Mouse (Mus musculus) regulatory T cell (primary cell): ENCODE measurements around the gene Asxl2.
"Not testable (repeated sequence)": the region's sequence is repeated elsewhere in the genome, so short reads cannot be mapped to it uniquely, and the experiment has no call there.

Source experiments
- in situ Hi-C: fragments of 300-600 bp; cut with MboI, MseI; formaldehyde crosslinking; loops from one replicate; pipeline ENCODE4 v1.15.1; 2025; ENCODE audit warnings: high pct_unique_total_duplicates

Gene Asxl2

GRCm38 (mm10) chr12:3427067-3427889 is 621 bp downstream of the Asxl2 start:
- in situ Hi-C loops: loop anchor here (10.0 kb wide), 1 partner anchor 1478 kb away; the partner anchor contains the start of gene Ubxn2a

DNA sequence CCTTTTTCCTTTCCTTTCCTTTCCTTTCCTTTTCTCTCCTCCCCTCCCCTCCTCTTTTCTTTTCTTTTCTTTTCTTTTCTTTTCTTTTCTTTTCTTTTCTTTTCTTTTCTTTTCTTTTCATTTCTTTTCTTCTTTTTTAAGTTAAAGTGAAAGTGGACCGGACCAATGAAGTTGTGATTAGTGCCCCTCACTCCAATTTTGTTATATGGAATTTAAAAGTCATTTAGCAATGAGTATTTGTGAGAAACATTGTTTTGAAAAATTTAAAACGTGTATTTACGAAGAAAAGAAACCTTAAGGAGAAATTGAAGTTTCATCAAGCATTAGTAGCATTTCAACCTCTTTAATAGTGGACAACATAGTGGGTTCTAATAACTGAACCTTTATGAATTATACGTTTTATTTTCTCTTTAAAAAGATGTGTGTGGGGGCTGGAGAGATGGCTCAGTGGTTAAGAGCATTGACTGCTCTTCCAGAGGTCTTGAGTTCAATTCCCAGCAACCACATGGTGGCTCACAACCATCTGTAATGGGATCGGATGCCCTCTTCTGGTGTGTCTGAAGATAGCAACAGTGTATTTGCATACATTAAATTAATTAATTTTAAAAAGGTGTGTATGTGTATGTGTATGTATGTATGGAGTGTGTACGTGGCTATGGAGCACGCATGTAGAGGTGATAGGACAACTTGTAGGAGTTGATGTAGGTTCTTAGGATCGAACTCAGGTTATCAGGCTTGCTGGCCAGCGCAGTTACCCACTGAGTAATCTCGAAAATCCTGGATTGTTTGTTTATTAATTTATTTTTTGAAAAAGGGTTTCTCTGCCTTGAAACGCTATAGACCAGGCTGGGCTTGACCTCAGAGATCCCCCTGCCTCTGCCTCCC is 1.5 kb downstream of the Asxl2 start:
- in situ Hi-C loops: loop anchor here (10.0 kb wide), 1 partner anchor 1477 kb away; the partner anchor contains the start of gene Ubxn2a

DNA sequence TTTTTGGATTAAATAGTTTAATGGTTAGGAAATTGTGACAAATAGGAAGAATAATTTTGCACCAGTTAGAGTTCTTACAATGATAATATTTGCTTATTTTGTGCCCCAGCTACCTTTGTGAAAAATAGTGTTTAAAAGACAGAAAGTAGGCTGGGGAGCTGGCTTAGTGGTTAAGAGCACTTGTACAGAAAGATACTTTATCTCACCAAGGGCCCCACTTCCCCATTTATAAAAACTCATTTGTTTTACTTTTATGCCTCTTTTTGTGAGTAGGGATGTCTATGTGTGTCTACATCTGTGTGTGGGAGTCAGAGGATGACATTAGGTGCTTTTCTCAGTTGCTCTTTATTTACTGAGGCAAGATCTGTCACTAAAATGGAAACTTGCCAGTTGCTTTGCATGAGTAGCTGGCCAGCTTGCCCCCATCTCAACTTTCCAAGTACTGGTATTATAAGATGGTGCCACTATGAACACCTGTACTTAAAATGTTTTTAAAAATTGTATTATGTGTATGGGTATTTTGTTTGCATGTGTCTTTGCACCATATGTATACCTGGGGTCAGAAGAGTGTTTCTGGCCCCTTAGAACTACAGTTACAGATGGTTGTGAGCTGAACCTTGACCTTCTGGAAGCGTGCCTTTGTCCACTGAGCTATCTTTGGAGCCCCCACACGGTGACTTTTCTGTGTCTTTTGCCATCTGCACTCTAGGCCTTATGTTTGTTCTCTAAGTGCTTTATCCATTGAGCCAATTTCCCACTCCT is 3.2 kb downstream of the Asxl2 start:
- in situ Hi-C loops: loop anchor here (10.0 kb wide), 1 partner anchor 1475 kb away; the partner anchor contains the start of gene Ubxn2a

DNA sequence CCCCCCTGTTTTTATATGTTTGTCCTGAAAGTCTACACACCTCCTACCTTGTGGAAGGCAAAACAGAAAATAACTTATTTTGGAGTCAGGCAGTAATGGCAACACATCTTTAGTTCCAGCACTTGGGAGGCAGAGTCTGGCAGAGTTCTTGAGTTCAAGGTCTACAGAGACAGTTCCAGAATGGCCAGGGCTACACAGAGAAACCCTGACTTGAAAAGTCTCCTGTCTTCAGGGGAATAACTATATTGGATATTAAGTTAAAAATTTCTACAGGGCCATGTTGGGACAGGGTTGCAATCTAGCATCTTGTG is 3.7 kb downstream of the Asxl2 start:
- in situ Hi-C loops: no loop called here

- in situ Hi-C loops: no loop called here
Observed at GRCm38 (mm10) chr12:3430985-3431384, 4.3 kb downstream of the Asxl2 start.

DNA sequence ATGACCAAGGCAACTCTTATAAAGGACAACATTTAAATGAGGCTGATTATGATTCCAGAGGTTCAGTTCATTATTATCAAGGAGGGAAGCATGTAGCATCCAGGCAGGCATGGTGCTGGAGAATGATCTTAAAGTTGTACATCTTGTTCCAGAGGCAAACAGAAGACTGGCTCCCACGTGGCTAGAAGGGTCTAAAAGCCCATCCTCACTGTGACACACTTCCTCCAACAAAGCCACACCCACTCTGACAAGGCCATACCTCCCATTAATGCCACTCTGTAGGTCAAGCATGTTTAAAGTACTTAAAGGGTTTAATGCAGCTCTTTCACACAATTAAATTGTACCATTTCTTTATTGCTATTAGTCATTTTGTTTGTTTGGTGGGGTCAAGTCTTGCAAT is 7.1 kb downstream of the Asxl2 start:
- in situ Hi-C loops: no loop called here

DNA sequence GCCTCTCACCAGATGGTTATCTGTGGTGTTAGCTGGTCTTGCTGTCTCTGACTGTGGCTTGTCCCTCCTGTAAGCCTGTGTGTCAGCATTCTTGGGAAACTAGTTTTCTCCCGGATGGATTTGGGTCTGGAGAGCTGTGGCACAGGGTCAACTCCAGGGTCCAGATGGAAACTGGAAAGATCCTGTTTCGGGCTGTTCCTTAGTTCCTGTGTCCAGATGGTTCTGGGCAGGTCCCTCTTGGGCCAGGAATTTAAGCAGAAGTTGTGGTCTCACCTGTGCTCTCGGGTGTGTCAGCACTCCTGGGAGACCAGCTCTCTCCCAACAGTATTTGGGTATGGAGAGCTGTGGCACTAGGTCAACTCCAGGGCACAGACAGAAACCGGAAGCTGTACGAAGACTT is 9.8 kb downstream of the Asxl2 start:
- in situ Hi-C loops: no loop called here

DNA sequence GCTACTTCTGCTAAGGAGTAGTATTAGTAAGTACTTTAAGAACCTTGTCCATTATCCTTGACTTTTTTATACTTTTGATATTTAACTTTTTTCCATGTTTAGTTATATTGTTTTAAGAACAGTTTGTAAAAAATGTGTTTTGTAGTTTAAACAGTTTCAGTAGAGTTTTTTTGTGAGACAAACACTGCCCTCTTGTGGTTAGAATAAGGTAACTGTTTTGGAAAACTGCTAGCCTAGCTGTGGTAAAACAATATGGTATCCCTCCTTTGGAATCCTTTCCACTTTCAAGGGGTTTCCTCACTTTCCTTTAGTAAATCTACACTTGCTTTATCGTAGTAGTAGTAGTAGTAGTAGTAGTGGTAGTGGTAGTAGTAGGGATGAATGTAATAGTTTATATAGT is 11.2 kb downstream of the Asxl2 start:
- in situ Hi-C loops: no loop called here

DNA sequence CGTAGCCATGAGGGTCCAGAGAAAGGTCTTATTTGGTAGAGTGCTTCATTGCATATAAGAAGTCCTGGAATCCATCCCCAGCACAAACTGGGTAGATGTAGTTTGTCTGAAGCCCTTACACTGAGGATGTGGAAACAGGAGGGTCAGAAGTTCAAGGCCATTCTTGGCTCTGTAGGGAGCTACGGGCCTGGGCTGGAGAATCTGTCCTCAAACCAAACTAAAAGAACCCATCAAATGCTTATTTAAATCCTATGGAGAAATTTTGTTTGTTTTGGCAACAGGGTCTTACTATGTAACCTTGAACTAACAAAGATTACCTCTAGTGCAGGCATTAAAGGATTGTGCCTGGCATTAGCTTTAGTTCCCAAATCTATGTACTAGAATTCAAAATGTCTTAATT is 14.3 kb downstream of the Asxl2 start:
- in situ Hi-C loops: no loop called here

DNA sequence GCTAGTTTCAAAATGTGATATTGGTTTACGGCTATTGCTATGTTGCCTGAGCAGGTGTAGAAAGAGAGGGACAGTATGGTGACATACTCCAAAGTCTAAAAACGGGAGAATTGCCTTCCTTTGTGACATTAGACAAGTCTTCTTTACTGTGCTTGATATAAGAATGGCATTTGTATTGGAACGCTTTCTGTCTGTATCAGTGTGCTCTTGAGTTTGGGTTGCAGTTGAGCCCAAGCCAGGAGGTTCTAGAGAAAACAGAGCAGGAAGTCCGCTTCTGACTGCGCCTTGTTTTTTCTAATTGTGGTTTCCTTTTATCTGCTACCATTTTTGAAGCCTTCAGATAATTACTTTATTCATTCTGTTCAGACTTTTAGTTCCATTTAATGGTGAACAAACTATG is 14.7 kb downstream of the Asxl2 start:
- in situ Hi-C loops: no loop called here

GRCm38 (mm10) chr12:3453554-3453953 is 26.9 kb downstream of the Asxl2 start:
- in situ Hi-C loops: no loop called here

- in situ Hi-C loops: no loop called here
Observed at GRCm38 (mm10) chr12:3463087-3463486, 36.4 kb downstream of the Asxl2 start.

DNA sequence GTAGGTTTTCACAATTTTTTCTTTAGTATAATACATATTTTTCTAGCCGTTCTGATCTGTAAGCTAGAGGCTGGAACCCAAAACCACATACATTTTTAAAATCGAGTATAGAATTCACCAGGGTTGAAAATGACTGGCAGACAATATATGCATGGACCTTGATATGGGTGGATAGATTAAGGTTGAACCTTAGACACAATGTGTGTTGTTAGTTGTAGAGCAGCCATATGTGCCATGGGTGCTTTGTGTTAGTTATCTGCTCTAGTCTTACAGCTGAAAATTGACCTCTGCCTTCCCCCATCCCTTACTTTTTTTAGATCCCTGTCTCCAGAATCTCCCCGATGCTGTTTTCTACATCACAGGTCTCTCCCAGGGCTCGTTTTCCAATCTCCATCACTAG is 73.0 kb downstream of the Asxl2 start:
- in situ Hi-C loops: no loop called here

- in situ Hi-C loops: no loop called here
Observed at GRCm38 (mm10) chr12:3500071-3500470, 73.4 kb downstream of the Asxl2 start.

- in situ Hi-C loops: no loop called here
Observed at GRCm38 (mm10) chr12:3518665-3519297, 92.1 kb downstream of the Asxl2 start.

- in situ Hi-C loops: not testable (repeated sequence)
Observed at GRCm38 (mm10) chr12:3521806-3522205, 95.1 kb downstream of the Asxl2 start.

GRCm38 (mm10) chr12:3525536-3525935 is 98.9 kb downstream of the Asxl2 start:
- in situ Hi-C loops: no loop called here

DNA sequence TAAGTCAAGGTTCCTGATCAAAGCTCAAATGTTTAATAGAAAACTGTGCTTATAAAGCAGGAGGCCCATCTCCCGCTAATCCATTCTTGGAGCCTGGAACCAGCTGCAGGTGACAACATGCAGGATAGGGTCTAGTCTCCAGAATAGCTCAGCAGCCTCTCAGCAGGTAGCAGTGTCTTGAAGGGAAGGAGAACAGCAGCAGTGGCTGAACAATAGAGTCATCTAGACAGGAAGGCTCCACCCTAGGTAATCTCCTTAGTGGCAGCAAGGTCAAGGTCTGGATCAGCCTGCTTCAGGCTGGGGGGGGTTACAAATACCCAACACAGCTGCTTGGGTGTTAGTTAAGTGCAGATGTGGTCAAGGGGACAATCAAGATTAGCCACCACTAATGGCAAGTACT is 108.8 kb downstream of the Asxl2 start:
- in situ Hi-C loops: not testable (repeated sequence)

DNA sequence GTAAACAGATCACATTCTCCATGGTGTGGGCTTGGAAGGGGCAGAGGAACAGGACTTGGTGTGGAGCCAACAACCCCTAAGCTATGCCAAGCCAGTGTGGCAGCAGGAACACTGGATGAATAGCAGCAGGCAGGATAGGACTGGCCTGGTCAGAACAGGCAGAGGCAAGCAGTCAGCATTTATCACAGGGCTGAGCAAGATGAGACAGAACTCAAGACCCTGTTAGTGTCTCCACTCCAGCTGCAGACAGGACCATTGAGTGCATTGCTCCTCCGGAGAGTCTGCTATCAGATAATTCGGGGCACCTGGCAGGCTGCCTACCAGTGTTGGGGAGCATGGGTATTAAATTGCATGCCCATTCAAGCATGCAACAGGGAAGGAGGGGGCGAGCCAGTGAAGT is 111.0 kb downstream of the Asxl2 start:
- in situ Hi-C loops: no loop called here

- in situ Hi-C loops: no loop called here
Observed at GRCm38 (mm10) chr12:3538036-3538435, 111.4 kb downstream of the Asxl2 start.

- in situ Hi-C loops: no loop called here
Observed at GRCm38 (mm10) chr12:3539605-3540004, 112.9 kb downstream of the Asxl2 start.
